Mouse (Mus musculus) ES-E14 (cell line): Measurements from ENCODE around the gene Med23.

Experiments
- HCFC1 ChIP-seq: IDR thresholded peaks from 2 replicates; pipeline ENCODE4 v1.6.1; 2012; ENCODE audit warnings: low read length, inconsistent platforms, borderline replicate concordance; ENCODE audit not compliant: insufficient read depth
- ZC3H11A ChIP-seq: IDR thresholded peaks from 2 replicates; pipeline ENCODE4 v1.6.1; 2012; ENCODE audit warnings: low read depth, mild to moderate bottlenecking, inconsistent platforms, low read length, borderline replicate concordance
- ZNF384 ChIP-seq: IDR thresholded peaks from 2 replicates; pipeline ENCODE4 v1.6.1; 2012; ENCODE audit warnings: low read depth, low read length, inconsistent platforms

DNA sequence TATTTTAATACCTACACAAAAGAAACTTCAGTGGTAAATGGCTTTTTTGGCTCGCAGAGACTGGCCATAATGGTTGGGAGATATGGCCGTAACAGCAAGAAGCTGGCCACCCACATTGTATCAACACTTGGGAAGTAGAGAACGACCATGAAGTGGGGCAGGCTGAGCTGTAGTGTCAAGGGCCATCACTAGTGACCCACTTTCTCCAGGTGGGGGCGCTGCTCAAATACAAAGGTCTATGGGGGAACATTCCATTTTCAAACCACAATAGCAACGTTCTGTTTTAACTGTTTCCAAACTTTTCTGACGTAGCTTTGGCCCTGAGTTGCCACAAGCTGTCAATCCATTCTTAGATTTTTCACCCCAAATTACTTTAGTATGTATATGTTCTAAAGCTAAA, 5.4 kb upstream of the Med23 start:
- no peak for TF ChIP-seq ZC3H11A
- TF ChIP-seq ZNF384, result no peak
- no peak for TF ChIP-seq HCFC1
